Mouse (Mus musculus) limb, embryonic 11.5 days (tissue): ENCODE measurements around the gene Ccdc187. TPM values are rescaled to one million over a fixed set of nuclear protein-coding genes. Genes with fewer than 3 reads are reported as not detected.

Experiments used
- ATAC-seq: fragments of 200-750 bp; cut with Nextera tagmentation; 2 replicates; pipeline ENCODE4 v1.8.0; 2017; ENCODE audit warnings: low read depth; ENCODE audit not compliant: insufficient number of reproducible peaks, low FRiP score, low TSS enrichment
- DNase-seq: peaks from one replicate; pipeline ENCODE4 v3.0.0-alpha.2; 2015; ENCODE audit warnings: low spot score
- H3K27ac ChIP-seq: fragments of 300-500 bp; sonication (generic); replicated peaks from 2 replicates; pipeline ENCODE4 v1.5.1; 2014; ENCODE audit warnings: low read depth, mild to moderate bottlenecking, low read length
- H3K27me3 ChIP-seq: fragments of 300-500 bp; sonication (generic); 2 replicates; pipeline ENCODE4 v1.6.1; 2014; ENCODE audit warnings: mild to moderate bottlenecking, low read length, mixed read lengths; ENCODE audit not compliant: control insufficient read depth, insufficient read depth
- H3K36me3 ChIP-seq: fragments of 300-500 bp; sonication (generic); 2 replicates; pipeline ENCODE4 v1.6.1; 2014; ENCODE audit warnings: mild to moderate bottlenecking, low read length, moderate library complexity, mixed read lengths; ENCODE audit not compliant: control insufficient read depth, insufficient read depth
- H3K4me1 ChIP-seq: fragments of 300-500 bp; sonication (generic); 2 replicates; pipeline ENCODE4 v1.6.1; 2014; ENCODE audit warnings: low read length, mixed read lengths; ENCODE audit not compliant: control insufficient read depth, insufficient read depth
- H3K4me2 ChIP-seq: fragments of 300-500 bp; sonication (generic); 2 replicates; pipeline ENCODE4 v1.6.1; 2014; ENCODE audit warnings: low read depth, mild to moderate bottlenecking, moderate library complexity; ENCODE audit not compliant: severe bottlenecking
- H3K4me3 ChIP-seq: fragments of 300-500 bp; sonication (generic); 2 replicates; pipeline ENCODE4 v1.5.1; 2014; ENCODE audit warnings: low read depth, low read length
- H3K9ac ChIP-seq: fragments of 300-500 bp; sonication (generic); 2 replicates; pipeline ENCODE4 v1.6.1; 2014; ENCODE audit warnings: mild to moderate bottlenecking, low read length
- H3K9me3 ChIP-seq: fragments of 300-500 bp; sonication (generic); 2 replicates; pipeline ENCODE4 v1.6.1; 2016; ENCODE audit warnings: low read length; ENCODE audit not compliant: control insufficient read depth
- WGBS: fragments of 180-500 bp; shearing (Covaris S2); extraction: QIAGEN DNeasy Blood & Tissue Kit; methylation state at CpG from one replicate; pipeline ENCODE4 v1.1.7; 2014; 5-methylcytosine and 5-hydroxymethylcytosine counted together
- polyA plus RNA-seq: library from polyadenylated mRNA; unstranded; fragments of >200 nt; fragmentation: Nextera tagmentation; extraction: Ambion mirVana; gene quantifications from 2 replicates; pipeline ENCODE4 v1.2.1, GENCODE M21; 2014

The Ccdc187 gene
- polyA plus RNA-seq, 1 experiment from 2014 or later, result not detected

GRCm38 (mm10) chr2:26234253-26234652 lies 60.1 kb downstream of the Ccdc187 start:
- DNase-seq (no peak), ATAC-seq (no peak)
- H3K4me3 ChIP-seq, result no peak overlapping the region
- no peaks in the 10 kb centered on the region for H3K9me3 ChIP-seq
- no peak overlapping the region for H3K9ac ChIP-seq
- peaks cover 8% of the 10 kb centered on the region for H3K4me1 ChIP-seq
- H3K27me3 ChIP-seq, result no peaks in the 10 kb centered on the region
- no peak overlapping the region for H3K4me2 ChIP-seq
- WGBS, result 88% methylated on average over 5 of the region's 5 CpGs
- H3K36me3 ChIP-seq, result no peaks in the 10 kb centered on the region
- H3K27ac ChIP-seq, result no peak overlapping the region

- no peaks in the 10 kb centered on the region for H3K9me3 ChIP-seq
- ATAC-seq (no peak), DNase-seq (no peak)
- H3K4me2 ChIP-seq, result no peak overlapping the region
- H3K27ac ChIP-seq, result no peak overlapping the region
- 71% methylated on average over 3 of the region's 3 CpGs for WGBS
- H3K9ac ChIP-seq, result no peak overlapping the region
- H3K36me3 ChIP-seq, result no peaks in the 10 kb centered on the region
- no peak overlapping the region for H3K4me3 ChIP-seq
- H3K27me3 ChIP-seq, result no peaks in the 10 kb centered on the region
- peaks cover 4% of the 10 kb centered on the region for H3K4me1 ChIP-seq
These were observed 63.0 kb downstream of the Ccdc187 start for GRCm38 (mm10) chr2:26231366-26231765.

- WGBS, result 52% methylated on average over 4 of the region's 4 CpGs
- no peak for DNase-seq
- Histone ChIP-seq H3K9me3 (no peaks in the 10 kb centered on the region), H3K27ac (no peak overlapping the region), H3K4me3 (no peak overlapping the region), H3K9ac (no peak overlapping the region), H3K27me3 (no peaks in the 10 kb centered on the region), H3K36me3 (no peaks in the 10 kb centered on the region), H3K4me2 (no peak overlapping the region), H3K4me1 (no peaks in the 10 kb centered on the region)
- no peak for ATAC-seq
These were observed 64.1 kb downstream of the Ccdc187 start for GRCm38 (mm10) chr2:26230253-26230652.

- no peak overlapping the region for H3K9ac ChIP-seq
- no peaks in the 10 kb centered on the region for H3K9me3 ChIP-seq
- H3K36me3 ChIP-seq, result peaks cover 4% of the 10 kb centered on the region; the same call in 1 of the 2 replicates
- H3K27me3 ChIP-seq, result no peaks in the 10 kb centered on the region
- WGBS, result 58% methylated on average over 1 of the region's 1 CpGs
- no peak overlapping the region for H3K4me3 ChIP-seq
- ATAC-seq (no peak), DNase-seq (peak; percentile 54)
- no peak overlapping the region for H3K27ac ChIP-seq
- H3K4me1 ChIP-seq, result no peaks in the 10 kb centered on the region
- no peak overlapping the region for H3K4me2 ChIP-seq
These were observed 66.6 kb downstream of the Ccdc187 start for GRCm38 (mm10) chr2:26227788-26228187.

- H3K9ac ChIP-seq, result no peak overlapping the region
- DNase-seq (no peak), ATAC-seq (no peak)
- no peaks in the 10 kb centered on the region for H3K9me3 ChIP-seq
- no peak overlapping the region for H3K27ac ChIP-seq
- no peak overlapping the region for H3K4me2 ChIP-seq
- no peaks in the 10 kb centered on the region for H3K4me1 ChIP-seq
- peaks cover 4% of the 10 kb centered on the region; the same call in 1 of the 2 replicates for H3K36me3 ChIP-seq
- 87% methylated on average over 4 of the region's 4 CpGs for WGBS
- no peak overlapping the region for H3K4me3 ChIP-seq
- no peaks in the 10 kb centered on the region for H3K27me3 ChIP-seq
These were observed 69.1 kb downstream of the Ccdc187 start for GRCm38 (mm10) chr2:26225242-26225641.

GRCm38 (mm10) chr2:26223961-26224360 lies 70.4 kb downstream of the Ccdc187 start:
- H3K27me3 ChIP-seq, result no peaks in the 10 kb centered on the region
- peaks cover 7% of the 10 kb centered on the region; the same call in 1 of the 2 replicates for H3K36me3 ChIP-seq
- no peak overlapping the region for H3K27ac ChIP-seq
- 93% methylated on average over 3 of the region's 3 CpGs for WGBS
- ATAC-seq (no peak), DNase-seq (no peak)
- H3K4me3 ChIP-seq, result no peak overlapping the region
- no peaks in the 10 kb centered on the region for H3K4me1 ChIP-seq
- H3K9ac ChIP-seq, result no peak overlapping the region
- no peaks in the 10 kb centered on the region for H3K9me3 ChIP-seq
- no peak overlapping the region for H3K4me2 ChIP-seq

- no peak for DNase-seq
- no peak overlapping the region for H3K9ac ChIP-seq
- no peaks in the 10 kb centered on the region for H3K9me3 ChIP-seq
- no peak overlapping the region for H3K4me3 ChIP-seq
- H3K36me3 ChIP-seq, result peaks cover 14% of the 10 kb centered on the region; the same call in 1 of the 2 replicates
- H3K4me2 ChIP-seq, result no peak overlapping the region
- 85% methylated on average over 3 of the region's 3 CpGs for WGBS
- H3K27me3 ChIP-seq, result no peaks in the 10 kb centered on the region
- no peak overlapping the region for H3K27ac ChIP-seq
- no peaks in the 10 kb centered on the region for H3K4me1 ChIP-seq
- no peak for ATAC-seq
These were observed 79.8 kb downstream of the Ccdc187 start for GRCm38 (mm10) chr2:26214526-26214925.

GRCm38 (mm10) chr2:26209566-26209965 lies 84.8 kb downstream of the Ccdc187 start:
- H3K4me3 ChIP-seq, result no peak overlapping the region
- no peaks in the 10 kb centered on the region for H3K9me3 ChIP-seq
- peaks cover 7% of the 10 kb centered on the region for H3K4me1 ChIP-seq
- WGBS, result 79% methylated on average over 3 of the region's 3 CpGs
- no peak overlapping the region for H3K27ac ChIP-seq
- H3K9ac ChIP-seq, result no peak overlapping the region
- no peak for DNase-seq
- peaks cover 9% of the 10 kb centered on the region; the same call in 1 of the 2 replicates for H3K36me3 ChIP-seq
- peaks cover 37% of the 10 kb centered on the region for H3K27me3 ChIP-seq
- H3K4me2 ChIP-seq, result no peak overlapping the region
- no peak for ATAC-seq

- H3K27me3 ChIP-seq, result peaks cover 50% of the 10 kb centered on the region
- ATAC-seq, result peak; percentile 84
These were observed 86.1 kb downstream of the Ccdc187 start, which contains the start of gene Lhx3 for GRCm38 (mm10) chr2:26208126-26208789. Gene Lhx3 (minus strand): TSS chr2:26208289.

More at GRCm38 (mm10) chr2:26208126-26208789, 86.1 kb downstream of the Ccdc187 start, which contains the start of gene Lhx3:
- Histone ChIP-seq H3K36me3 (peaks cover 9% of the 10 kb centered on the region; the same call in 1 of the 2 replicates), H3K4me1 (peaks cover 7% of the 10 kb centered on the region), H3K27ac (no peak within 1 kb of the TSS), H3K9ac (no peak within 1 kb of the TSS), H3K4me3 (no peak within 1 kb of the TSS), H3K4me2 (no peak within 1 kb of the TSS), H3K9me3 (no peaks in the 10 kb centered on the region)
- peak; percentile 98 for DNase-seq
- 5% methylated on average over 19 of the region's 19 CpGs for WGBS
